In the genomic region with DNA sequence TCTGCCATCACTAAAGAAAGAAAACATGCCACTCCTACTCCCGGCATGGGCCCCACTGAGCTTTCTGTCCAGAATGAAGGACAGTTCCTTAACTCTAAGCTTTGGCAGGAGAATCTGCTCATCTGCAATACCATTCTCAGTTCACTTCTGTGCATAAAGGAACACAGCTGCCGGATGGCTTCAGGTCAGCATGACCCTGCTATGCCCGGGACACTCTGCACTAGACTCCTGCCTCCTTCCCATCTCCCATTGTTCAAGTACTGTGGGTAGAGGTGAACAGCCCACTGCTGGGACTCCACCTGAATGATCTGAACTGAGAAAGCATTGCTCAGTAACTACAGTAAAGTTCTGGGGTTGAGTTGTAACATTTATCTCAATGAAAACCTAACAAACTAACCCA, we compare ENCODE assay signal across 20 mouse cellular contexts.
"Had no signal": no experiment of that assay in that cellular context is flagged by ENCODE, and none has a peak within 500 bp of the region (broad histone marks: within the 10 kb centered on the region; RNA-seq: fewer than 3 reads in every experiment).

No protein-coding gene starts in this region.

- ATAC-seq: intestine, postnatal 0 days; liver, embryonic 12.5 days had no signal

- H3K36me3 ChIP-seq: stomach, embryonic 15.5 days had no signal

- H3K9ac ChIP-seq: limb, embryonic 13.5 days; liver, embryonic 12.5 days; liver, embryonic 15.5 days; lung, embryonic 15.5 days; stomach, embryonic 15.5 days had no signal

- H3K27ac ChIP-seq: kidney, postnatal 0 days; layer of hippocampus, adult 2 months; limb, embryonic 10.5 days; limb, embryonic 13.5 days; liver, embryonic 12.5 days; liver, embryonic 15.5 days; lung, embryonic 15.5 days; stomach, embryonic 15.5 days had no signal

- H3K4me2 ChIP-seq: limb, embryonic 13.5 days; liver, embryonic 12.5 days; liver, embryonic 15.5 days; lung, embryonic 15.5 days; midbrain, embryonic 11.5 days; stomach, embryonic 15.5 days had no signal

- H3K4me1 ChIP-seq: limb, embryonic 10.5 days; limb, embryonic 13.5 days; lung, embryonic 15.5 days; stomach, embryonic 15.5 days had no signal

- H3K9me3 ChIP-seq: limb, embryonic 10.5 days; limb, embryonic 13.5 days; liver, embryonic 12.5 days; liver, embryonic 15.5 days; lung, embryonic 15.5 days; stomach, embryonic 15.5 days had no signal

- H3K27me3 ChIP-seq: limb, embryonic 13.5 days; liver, embryonic 12.5 days; liver, embryonic 15.5 days; lung, embryonic 15.5 days; stomach, embryonic 15.5 days had no signal

- DNase-seq: kidney, adult 2 months; kidney, postnatal 25 days; layer of hippocampus, adult 9-11 months; liver; lung, adult 18-20 months; lung, postnatal 36 days; midbrain, embryonic 14.5 days; right cerebral cortex, postnatal 25 days; spleen, adult 18-20 months; thymus, postnatal 25 days had no signal

- H3K4me3 ChIP-seq: layer of hippocampus, adult 2 months; limb, embryonic 10.5 days; limb, embryonic 13.5 days; liver, embryonic 12.5 days; liver, embryonic 15.5 days; lung, embryonic 15.5 days; stomach, embryonic 15.5 days had no signal
